Mouse (Mus musculus) embryo, embryonic 11.5 days (tissue): ENCODE data around the gene Cfap20.

Experiments
- DNase-seq: peaks from one replicate; pipeline ENCODE4 v3.0.0-alpha.2; 2012; ENCODE audit warnings: low read depth, low spot score

The Cfap20 gene

DNA sequence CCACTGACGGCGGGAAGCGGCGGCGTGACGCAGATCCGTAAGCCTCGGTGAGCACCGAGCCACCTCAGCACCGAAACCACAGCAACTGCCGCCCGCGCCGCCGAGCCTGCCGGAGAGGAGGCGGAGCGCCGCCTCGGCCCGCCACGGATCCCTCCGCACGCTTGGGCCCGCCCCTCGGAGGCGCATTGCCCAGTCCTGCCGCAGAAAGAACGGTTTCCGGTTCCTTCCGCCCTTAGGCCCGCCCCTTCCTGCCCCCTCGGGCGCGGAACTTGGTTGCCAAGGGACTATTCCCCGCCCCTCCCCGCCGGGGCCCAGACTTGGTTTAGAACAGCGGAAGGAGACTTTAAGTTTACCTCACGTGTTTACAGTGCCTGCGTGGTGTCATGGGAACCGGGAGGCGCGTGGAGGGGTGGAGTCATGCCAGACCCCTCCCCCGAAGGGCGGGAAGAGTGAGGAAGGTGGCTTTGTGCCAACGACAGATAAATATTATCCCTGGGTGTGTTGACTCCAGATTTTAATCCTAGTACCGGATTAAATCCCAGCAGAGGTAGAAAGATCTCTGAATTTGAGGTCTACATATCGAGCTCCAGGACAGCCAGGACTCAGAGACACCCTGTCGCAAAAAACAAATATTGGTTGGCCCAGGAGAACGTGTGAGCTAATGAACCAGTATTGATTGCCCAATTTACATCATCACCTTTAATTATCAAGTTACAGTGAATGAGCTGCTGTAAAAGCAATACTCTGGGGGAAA, at the start of gene Cfap20:
TSS of gene Cfap20 (minus strand) at position 184 of the 754 bp plus-strand sequence.
- peak; percentile 98 for DNase-seq

- no peak for DNase-seq
Measured at GRCm38 (mm10) chr8:95470008-95470407, 35.3 kb upstream of the Cfap20 start.

- no peak for DNase-seq
Measured at GRCm38 (mm10) chr8:95468995-95469394, 34.3 kb upstream of the Cfap20 start.

DNA sequence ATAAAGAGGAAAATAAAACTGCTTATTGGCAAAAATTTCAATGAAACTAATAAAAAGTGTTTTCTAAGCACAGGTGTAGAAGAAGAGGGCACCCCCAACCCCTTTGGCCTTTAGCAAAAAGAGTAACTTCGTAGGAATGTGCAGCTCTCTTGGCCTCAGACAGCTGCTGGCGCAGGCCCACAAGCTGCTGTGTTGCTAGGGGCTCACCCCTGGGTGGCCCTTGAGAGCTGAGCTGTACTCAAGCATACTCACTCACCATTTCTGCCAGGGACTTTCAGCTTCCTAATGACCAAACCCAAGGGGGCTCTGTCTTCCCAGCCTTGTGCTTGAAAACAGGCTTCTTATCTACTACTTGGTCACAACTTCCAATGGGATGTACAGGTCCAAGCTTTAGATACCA, 31.9 kb upstream of the Cfap20 start:
- DNase-seq: no peak

GRCm38 (mm10) chr8:95452518-95452917, 17.8 kb upstream of the Cfap20 start:
- no peak for DNase-seq

DNA sequence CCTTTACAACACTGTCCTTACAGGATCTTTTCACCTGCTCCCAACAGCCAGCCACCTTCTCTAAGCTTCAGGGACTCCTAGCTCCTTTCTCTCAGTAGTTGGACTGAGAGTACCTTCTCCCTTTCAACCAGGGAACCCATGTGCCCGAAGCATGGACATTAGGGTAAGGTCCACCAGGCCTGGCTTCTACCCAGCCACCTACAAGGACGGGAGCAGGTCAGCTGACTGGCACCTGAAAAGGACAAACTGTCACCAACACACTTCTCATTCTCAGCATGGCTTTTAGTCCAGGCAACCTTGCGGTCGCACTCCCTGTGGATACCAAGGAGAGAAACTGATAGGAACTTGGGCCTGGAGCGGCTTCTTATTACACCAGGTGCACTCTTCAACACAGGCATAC, 15.6 kb upstream of the Cfap20 start:
- no peak for DNase-seq

GRCm38 (mm10) chr8:95447661-95448060, 13.0 kb upstream of the Cfap20 start:
- DNase-seq: no peak

- DNase-seq: no peak
Measured at GRCm38 (mm10) chr8:95445042-95445441, 10.4 kb upstream of the Cfap20 start.

DNA sequence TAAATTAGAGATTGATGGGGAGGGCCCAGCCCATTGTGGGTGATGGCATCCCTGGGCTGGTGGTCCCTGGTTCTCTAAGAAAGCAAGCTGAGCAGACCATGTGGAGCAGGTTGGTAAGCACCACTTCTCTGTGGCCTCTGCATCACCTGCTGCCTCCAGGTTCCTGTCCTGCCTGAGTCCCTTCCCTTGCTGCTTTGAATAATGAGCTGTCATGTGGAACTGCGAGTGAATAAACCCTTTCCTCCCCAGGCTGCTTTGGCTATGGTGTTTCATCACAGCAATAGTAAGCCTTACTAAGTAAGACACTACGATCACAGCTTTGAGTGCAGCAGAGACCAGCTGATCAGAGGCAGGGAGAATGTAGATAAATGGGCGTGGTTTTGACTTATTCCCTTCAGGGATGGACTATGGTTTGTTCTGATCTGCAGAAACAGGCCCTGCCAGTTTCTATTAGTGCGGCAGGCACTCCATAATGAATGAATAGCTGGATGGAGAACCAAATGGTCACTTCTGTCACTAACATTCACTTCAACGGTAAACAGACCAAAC, 6.9 kb upstream of the Cfap20 start:
- no peak for DNase-seq

GRCm38 (mm10) chr8:95440168-95440709, 5.6 kb upstream of the Cfap20 start:
- no peak for DNase-seq

- DNase-seq: no peak
Measured at GRCm38 (mm10) chr8:95439421-95439820, 4.8 kb upstream of the Cfap20 start.

GRCm38 (mm10) chr8:95437341-95437992, 2.8 kb upstream of the Cfap20 start:
- no peak for DNase-seq

- no peak for DNase-seq
Measured at GRCm38 (mm10) chr8:95435930-95436329, 1.3 kb upstream of the Cfap20 start.

- DNase-seq: no peak
Measured at GRCm38 (mm10) chr8:95435471-95435870, 802 bp upstream of the Cfap20 start.

DNA sequence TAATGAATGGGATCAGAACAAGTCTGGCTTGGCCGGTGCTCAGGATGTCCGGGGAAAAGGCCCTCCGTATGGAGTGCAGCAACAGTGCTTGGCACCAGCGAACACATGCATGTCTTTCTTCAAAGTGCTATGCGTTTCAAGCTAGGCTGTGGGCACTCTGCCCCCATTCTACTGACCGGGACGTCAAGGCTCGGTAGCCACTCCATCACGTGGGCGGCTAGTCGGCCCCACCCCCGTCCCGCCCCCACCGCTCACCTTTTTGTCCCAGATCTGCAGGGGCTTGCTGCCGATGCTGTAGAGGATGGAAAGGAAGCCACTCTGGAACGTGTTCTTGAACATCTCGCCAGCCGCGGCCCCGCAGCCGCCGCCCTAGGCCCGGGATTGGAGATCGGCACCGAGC, 436 bp downstream of the Cfap20 start:
- no peak for DNase-seq

DNA sequence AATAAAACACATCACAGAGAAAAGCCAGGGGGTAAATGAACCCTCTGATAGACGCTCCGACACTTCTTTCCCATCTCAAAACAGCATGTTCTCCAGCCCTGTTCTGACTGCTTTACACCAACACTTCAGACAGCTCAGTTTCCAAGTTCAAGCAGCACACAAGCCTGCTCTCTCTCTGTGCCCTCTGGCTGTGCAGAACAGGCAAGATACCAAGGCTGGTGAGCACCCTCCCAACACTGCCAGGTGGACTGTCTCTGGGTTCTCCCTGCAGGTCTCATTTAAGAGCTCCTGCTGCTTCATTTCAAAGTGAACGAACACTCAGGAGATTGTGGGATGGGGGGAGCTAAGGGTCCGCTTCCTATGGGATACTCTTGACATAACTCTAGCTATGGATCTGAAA, 1.5 kb downstream of the Cfap20 start:
- DNase-seq: no peak

- DNase-seq: no peak
Measured at GRCm38 (mm10) chr8:95432471-95432870, 2.2 kb downstream of the Cfap20 start.

GRCm38 (mm10) chr8:95429945-95430344, 4.7 kb downstream of the Cfap20 start:
- DNase-seq: no peak

- peak; percentile 71 for DNase-seq
Measured at GRCm38 (mm10) chr8:95427594-95428535, 6.8 kb downstream of the Cfap20 start.

DNA sequence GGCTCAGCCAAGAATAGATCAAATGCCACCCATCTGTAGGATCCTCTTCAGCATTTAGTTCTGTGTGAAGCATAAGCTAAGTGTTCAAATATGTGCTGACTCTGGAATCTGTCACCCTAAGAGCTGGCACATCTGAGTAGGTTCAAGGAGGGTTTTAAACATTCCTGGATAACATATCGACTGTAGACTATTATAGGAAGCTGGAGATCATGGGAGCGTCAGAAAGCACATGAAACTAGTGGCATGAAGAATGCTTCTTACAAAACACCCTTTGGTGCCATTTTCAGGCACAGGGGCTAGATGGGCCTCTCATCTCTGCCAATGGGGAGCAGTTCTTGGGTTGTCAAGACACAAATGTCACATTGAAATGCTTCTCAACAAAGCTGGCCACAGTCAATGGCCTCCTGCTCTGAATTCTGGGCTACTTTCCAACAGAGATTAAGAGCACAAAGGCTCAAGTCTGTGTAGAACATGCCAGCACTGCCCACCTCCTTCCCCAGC, 7.8 kb downstream of the Cfap20 start:
- no peak for DNase-seq

DNA sequence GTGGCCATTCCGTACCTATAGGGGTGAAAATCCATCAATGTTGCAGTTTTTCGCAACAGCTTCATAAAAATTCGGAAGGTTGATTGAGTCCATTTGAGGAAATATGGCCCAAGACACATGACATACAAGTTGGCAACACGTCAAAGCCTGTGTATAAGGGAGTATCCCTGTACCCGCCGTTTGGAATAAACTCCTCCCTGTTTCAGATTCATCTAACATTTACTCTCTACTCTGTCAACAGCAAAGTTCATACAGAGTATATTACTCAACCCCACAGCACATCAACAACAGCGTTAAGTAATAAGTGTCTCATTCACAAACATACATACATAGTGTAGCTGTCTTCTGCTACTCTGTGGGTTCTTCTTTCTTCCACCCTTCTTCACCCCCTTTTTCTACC, 10.0 kb downstream of the Cfap20 start:
- DNase-seq: no peak
